Mouse (Mus musculus): Measurements from ENCODE around the gene Rnf208.

DNA sequence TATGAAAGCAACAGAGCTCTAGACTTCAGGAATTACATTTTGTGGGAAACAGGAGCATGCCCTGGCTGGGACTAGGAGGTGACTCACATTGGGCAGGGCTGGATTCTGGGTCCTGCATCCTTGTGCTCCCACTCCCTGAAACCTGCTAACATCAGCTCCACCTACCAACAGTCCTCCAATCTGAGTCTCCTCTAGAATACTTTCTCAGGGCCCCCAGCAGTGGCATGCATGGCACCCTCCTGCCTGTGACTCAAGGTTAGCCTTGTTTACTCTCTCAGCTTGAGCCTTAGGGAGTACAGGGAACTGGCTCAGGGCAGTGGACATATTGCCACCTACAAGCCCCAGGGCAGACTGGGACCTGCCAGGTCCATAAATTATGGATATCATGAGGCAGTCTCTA lies 3.9 kb upstream of the Rnf208 start:
- no peak for TF ChIP-seq CTCF (IDR thresholded peaks at IDR 0.05; ENCODE audit: low read depth, low read length)
- no peak for TF ChIP-seq POLR2A (IDR thresholded peaks at IDR 0.05; ENCODE audit: extremely low read depth, insufficient read depth, low read length)

Data from liver, adult 2 months (tissue).